Mouse (Mus musculus): ENCODE results near the gene Prkce. TPM values are rescaled to one million over a fixed set of nuclear protein-coding genes. Genes with fewer than 3 reads are reported as not detected.

Prkce gene
- polyA plus RNA-seq, 1 experiment from 2014 or later, result 6.3 TPM

GRCm38 (mm10) chr17:86412141-86412540, 244.6 kb downstream of the Prkce start:
- H3K9me3 ChIP-seq, result no peaks in the 10 kb centered on the region
- no peaks in the 10 kb centered on the region for H3K27me3 ChIP-seq (replicated peaks)
- peaks cover 13% of the 10 kb centered on the region for H3K4me1 ChIP-seq
- no peaks in the 10 kb centered on the region for H3K36me3 ChIP-seq
- WGBS, result 48% methylated on average over 6 of the region's 6 CpGs
- no peak overlapping the region for H3K9ac ChIP-seq
- peak; percentile 61; the same call in 1 of the 2 replicates for ATAC-seq (ENCODE audit: insufficient read depth, low FRiP score, low read depth)
- H3K27ac ChIP-seq, result no peak overlapping the region
- H3K4me3 ChIP-seq (replicated peaks), result no peak overlapping the region
- no peak overlapping the region for H3K4me2 ChIP-seq

DNA sequence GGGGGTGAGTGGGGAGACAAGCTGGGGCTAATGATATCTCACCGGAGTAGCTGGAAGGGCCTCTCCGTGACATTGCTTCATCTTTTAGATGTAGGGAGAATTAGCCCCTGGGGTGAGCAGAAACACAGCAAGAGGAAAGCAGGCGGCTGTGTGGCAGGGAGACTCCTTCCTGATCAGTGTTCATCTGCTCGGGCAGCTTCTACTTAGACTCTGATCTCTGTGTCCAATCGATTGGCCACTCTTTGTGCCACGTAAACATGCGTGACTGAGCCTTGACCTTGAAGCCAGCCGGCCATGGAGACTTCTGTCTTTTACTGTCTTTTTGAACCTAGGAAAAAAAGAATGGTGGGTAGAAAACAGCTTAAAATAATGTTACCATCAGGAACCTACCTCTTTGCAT, 247.0 kb downstream of the Prkce start:
- H3K27me3 ChIP-seq (replicated peaks), result no peaks in the 10 kb centered on the region
- no peak overlapping the region for H3K4me2 ChIP-seq
- H3K27ac ChIP-seq, result no peak overlapping the region
- H3K4me1 ChIP-seq, result peaks cover 9% of the 10 kb centered on the region
- H3K36me3 ChIP-seq, result no peaks in the 10 kb centered on the region
- WGBS, result 82% methylated on average over 8 of the region's 8 CpGs
- no peak overlapping the region for H3K9ac ChIP-seq
- H3K4me3 ChIP-seq (replicated peaks), result no peak overlapping the region
- H3K9me3 ChIP-seq, result no peaks in the 10 kb centered on the region
- ATAC-seq (ENCODE audit: insufficient read depth, low FRiP score, low read depth), result no peak

DNA sequence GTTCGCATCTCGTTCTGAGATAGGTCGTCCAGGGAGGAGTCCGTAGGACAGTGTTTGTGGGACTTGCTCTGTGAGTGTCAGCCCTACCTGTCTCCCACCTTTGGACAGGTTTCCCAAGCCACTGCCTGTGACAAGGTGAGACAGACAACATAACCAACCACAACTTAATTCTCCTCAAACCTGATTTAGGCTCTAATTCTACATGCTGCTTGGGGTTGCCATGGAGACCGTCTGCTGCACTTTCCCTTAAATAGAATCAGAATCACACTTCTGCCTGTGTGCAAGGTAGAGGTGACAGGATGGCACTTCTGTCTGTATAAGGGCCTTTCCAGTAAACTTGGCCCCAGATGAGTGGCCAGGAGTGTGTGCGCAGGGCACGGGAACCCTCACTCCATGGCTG, 248.4 kb downstream of the Prkce start:
- 90% methylated on average over 7 of the region's 7 CpGs for WGBS
- H3K27ac ChIP-seq, result no peak overlapping the region
- H3K4me3 ChIP-seq (replicated peaks), result no peak overlapping the region
- H3K36me3 ChIP-seq, result no peaks in the 10 kb centered on the region
- H3K27me3 ChIP-seq (replicated peaks), result no peaks in the 10 kb centered on the region
- no peak overlapping the region for H3K4me2 ChIP-seq
- H3K9me3 ChIP-seq, result no peaks in the 10 kb centered on the region
- H3K4me1 ChIP-seq, result peaks cover 9% of the 10 kb centered on the region
- ATAC-seq (ENCODE audit: insufficient read depth, low FRiP score, low read depth), result no peak
- no peak overlapping the region for H3K9ac ChIP-seq

GRCm38 (mm10) chr17:86418334-86418733, 250.7 kb downstream of the Prkce start:
- WGBS, result 81% methylated on average over 17 of the region's 17 CpGs
- ATAC-seq (ENCODE audit: insufficient read depth, low FRiP score, low read depth), result 0 out of 2 replicates have a peak, but pooled peaks have one; percentile 9
- H3K9me3 ChIP-seq, result no peaks in the 10 kb centered on the region

GRCm38 (mm10) chr17:86419199-86419598, 251.6 kb downstream of the Prkce start:
- no peak overlapping the region for H3K27ac ChIP-seq
- H3K4me2 ChIP-seq, result no peak overlapping the region
- 72% methylated on average over 6 of the region's 6 CpGs for WGBS
- H3K4me3 ChIP-seq (replicated peaks), result no peak overlapping the region
- H3K9ac ChIP-seq, result no peak overlapping the region
- no peaks in the 10 kb centered on the region for H3K27me3 ChIP-seq (replicated peaks)
- H3K4me1 ChIP-seq, result no peaks in the 10 kb centered on the region
- no peaks in the 10 kb centered on the region for H3K36me3 ChIP-seq
- H3K9me3 ChIP-seq, result no peaks in the 10 kb centered on the region
- peak; percentile 53; the same call in 1 of the 2 replicates for ATAC-seq (ENCODE audit: insufficient read depth, low FRiP score, low read depth)

More at GRCm38 (mm10) chr17:86418334-86418733, 250.7 kb downstream of the Prkce start:
- H3K4me2 ChIP-seq, result no peak overlapping the region
- no peaks in the 10 kb centered on the region for H3K36me3 ChIP-seq
- no peaks in the 10 kb centered on the region for H3K4me1 ChIP-seq
- no peaks in the 10 kb centered on the region for H3K27me3 ChIP-seq (replicated peaks)
- no peak overlapping the region for H3K27ac ChIP-seq
- H3K4me3 ChIP-seq (replicated peaks), result no peak overlapping the region
- H3K9ac ChIP-seq, result no peak overlapping the region

DNA sequence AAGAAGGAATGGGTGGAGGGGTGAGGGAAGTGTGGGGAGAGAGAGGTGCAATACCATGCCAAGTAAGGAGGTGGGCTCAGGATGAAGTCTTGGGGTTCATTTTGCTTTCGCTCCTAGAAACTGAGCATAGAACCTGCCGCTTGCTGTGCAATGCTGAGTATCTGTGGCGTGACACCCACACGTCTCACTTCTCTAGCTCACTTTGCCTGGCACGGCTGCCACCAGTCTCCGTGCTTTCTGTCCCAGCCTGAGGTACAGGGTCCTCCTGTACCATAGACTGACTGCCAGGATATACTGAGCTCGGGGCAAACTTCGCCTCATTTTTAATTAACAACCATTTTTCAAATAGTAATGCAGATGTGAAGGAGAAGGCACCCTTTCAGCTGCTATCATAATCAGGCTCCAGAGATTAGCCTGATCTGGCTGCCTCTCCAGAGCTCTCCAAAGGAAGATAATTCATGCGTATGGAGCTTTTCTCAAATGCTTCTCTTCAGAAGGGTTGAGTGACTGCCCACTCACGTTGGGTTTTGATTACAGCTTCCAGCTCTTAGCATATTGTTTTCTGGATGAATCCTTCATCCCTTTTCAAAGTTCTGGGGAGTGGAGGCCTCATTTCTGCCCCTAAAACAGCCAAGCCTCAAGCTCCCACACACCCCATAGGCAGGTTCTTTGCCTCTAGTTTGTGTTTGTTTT, 253.2 kb downstream of the Prkce start:
- no peaks in the 10 kb centered on the region for H3K27me3 ChIP-seq (replicated peaks)
- WGBS, result 83% methylated on average over 10 of the region's 10 CpGs
- no peaks in the 10 kb centered on the region for H3K36me3 ChIP-seq
- no peak for ATAC-seq (ENCODE audit: insufficient read depth, low FRiP score, low read depth)
- H3K4me2 ChIP-seq, result no peak overlapping the region
- no peak overlapping the region for H3K27ac ChIP-seq
- H3K9ac ChIP-seq, result no peak overlapping the region
- H3K4me3 ChIP-seq (replicated peaks), result no peak overlapping the region
- H3K9me3 ChIP-seq, result no peaks in the 10 kb centered on the region
- no peaks in the 10 kb centered on the region for H3K4me1 ChIP-seq

DNA sequence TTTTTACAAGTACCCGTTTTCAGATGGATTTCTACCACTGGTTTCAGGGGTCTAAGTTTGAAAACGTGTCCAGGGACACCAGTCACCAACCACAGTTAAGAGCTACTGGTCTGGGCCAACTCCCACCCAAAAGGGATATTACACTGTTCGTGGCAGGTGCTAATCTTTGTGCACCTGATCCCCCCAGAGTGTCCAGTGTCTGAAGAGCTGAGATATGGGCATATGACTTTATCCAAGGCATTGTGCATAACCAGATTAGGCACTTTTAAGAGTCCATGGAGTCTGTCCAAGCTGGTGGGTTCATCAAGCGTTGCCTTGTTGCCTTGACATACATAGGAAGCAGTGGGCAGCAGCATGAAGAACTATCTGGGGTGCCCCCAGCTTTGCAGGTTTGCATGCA, 254.4 kb downstream of the Prkce start:
- ATAC-seq (ENCODE audit: insufficient read depth, low FRiP score, low read depth), result no peak
- H3K27me3 ChIP-seq (replicated peaks), result no peaks in the 10 kb centered on the region
- H3K9ac ChIP-seq, result no peak overlapping the region
- H3K36me3 ChIP-seq, result no peaks in the 10 kb centered on the region
- H3K9me3 ChIP-seq, result no peaks in the 10 kb centered on the region
- H3K4me2 ChIP-seq, result no peak overlapping the region
- 85% methylated on average over 4 of the region's 4 CpGs for WGBS
- H3K4me3 ChIP-seq (replicated peaks), result no peak overlapping the region
- H3K4me1 ChIP-seq, result no peaks in the 10 kb centered on the region
- no peak overlapping the region for H3K27ac ChIP-seq

- Histone ChIP-seq H3K4me1 (no peaks in the 10 kb centered on the region), H3K4me3 (replicated peaks) (no peak overlapping the region), H3K4me2 (no peak overlapping the region), H3K27ac (no peak overlapping the region), H3K27me3 (replicated peaks) (no peaks in the 10 kb centered on the region), H3K36me3 (no peaks in the 10 kb centered on the region), H3K9ac (no peak overlapping the region), H3K9me3 (no peaks in the 10 kb centered on the region)
- ATAC-seq (ENCODE audit: insufficient read depth, low FRiP score, low read depth), result no peak
- WGBS, result 74% methylated on average over 6 of the region's 6 CpGs
Measured at GRCm38 (mm10) chr17:86429877-86430276, 262.3 kb downstream of the Prkce start.

DNA sequence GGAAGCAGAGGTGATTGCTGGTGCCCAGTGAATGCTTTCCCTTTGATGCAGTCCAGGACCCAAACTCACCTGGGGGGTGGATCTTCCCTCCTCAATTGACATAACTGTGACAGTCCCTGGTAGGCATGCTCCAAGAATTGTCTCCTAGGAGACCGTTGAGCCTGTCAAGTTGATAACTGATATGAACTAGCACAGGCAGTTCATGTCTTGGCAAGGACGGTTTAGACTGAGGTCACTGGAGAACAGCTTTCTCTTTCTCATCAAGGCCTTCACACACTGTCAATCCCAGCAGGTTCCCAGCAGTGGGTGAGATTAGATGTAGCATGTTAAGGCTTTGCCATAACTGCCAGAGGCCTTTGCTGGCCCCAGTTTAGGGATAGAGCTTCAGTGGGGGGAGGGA, 265.5 kb downstream of the Prkce start:
- no peaks in the 10 kb centered on the region for H3K9me3 ChIP-seq
- H3K27ac ChIP-seq, result no peak overlapping the region
- H3K4me2 ChIP-seq, result no peak overlapping the region
- no peak overlapping the region for H3K4me3 ChIP-seq (replicated peaks)
- H3K27me3 ChIP-seq (replicated peaks), result no peaks in the 10 kb centered on the region
- H3K4me1 ChIP-seq, result peaks cover 8% of the 10 kb centered on the region; the same call in 1 of the 2 replicates
- H3K36me3 ChIP-seq, result no peaks in the 10 kb centered on the region
- no peak for ATAC-seq (ENCODE audit: insufficient read depth, low FRiP score, low read depth)
- H3K9ac ChIP-seq, result no peak overlapping the region
- WGBS, result 74% methylated on average over 2 of the region's 2 CpGs

- Histone ChIP-seq H3K4me3 (replicated peaks) (no peak overlapping the region), H3K4me1 (peaks cover 8% of the 10 kb centered on the region; the same call in 1 of the 2 replicates), H3K9me3 (no peaks in the 10 kb centered on the region), H3K27me3 (replicated peaks) (no peaks in the 10 kb centered on the region), H3K36me3 (no peaks in the 10 kb centered on the region), H3K9ac (no peak overlapping the region), H3K4me2 (no peak overlapping the region), H3K27ac (no peak overlapping the region)
- 91% methylated on average over 11 of the region's 11 CpGs for WGBS
- no peak for ATAC-seq (ENCODE audit: insufficient read depth, low FRiP score, low read depth)
Measured at GRCm38 (mm10) chr17:86433813-86434212, 266.2 kb downstream of the Prkce start.

DNA sequence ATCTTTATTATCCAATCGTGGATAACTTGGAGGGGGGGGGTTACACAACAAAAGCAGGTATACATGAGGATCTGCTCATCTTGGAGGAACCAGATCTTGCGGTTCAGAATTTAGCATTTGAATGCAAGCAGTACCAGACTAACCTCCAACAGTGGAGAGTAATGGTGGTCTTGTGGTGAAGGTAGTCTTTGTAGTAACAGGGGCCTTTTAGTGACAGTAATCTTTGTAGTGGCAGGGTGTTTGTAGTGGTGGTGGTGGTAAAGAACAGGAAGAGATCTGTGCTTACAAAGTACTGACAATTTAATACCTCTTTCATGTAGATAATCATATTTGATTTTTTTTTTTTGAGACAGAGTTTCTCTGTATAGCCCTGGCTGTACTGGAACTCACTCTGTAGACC, 267.2 kb downstream of the Prkce start:
- no peak overlapping the region for H3K4me3 ChIP-seq (replicated peaks)
- no peak for ATAC-seq (ENCODE audit: insufficient read depth, low FRiP score, low read depth)
- no peaks in the 10 kb centered on the region for H3K9me3 ChIP-seq
- no peaks in the 10 kb centered on the region for H3K36me3 ChIP-seq
- H3K27me3 ChIP-seq (replicated peaks), result no peaks in the 10 kb centered on the region
- no peak overlapping the region for H3K9ac ChIP-seq
- no peak overlapping the region for H3K27ac ChIP-seq
- 79% methylated on average over 2 of the region's 2 CpGs for WGBS
- no peak overlapping the region for H3K4me2 ChIP-seq
- peaks cover 8% of the 10 kb centered on the region; the same call in 1 of the 2 replicates for H3K4me1 ChIP-seq

GRCm38 (mm10) chr17:86435570-86435969, 268.0 kb downstream of the Prkce start:
- Histone ChIP-seq H3K27ac (no peak overlapping the region), H3K4me3 (replicated peaks) (no peak overlapping the region), H3K4me1 (peaks cover 8% of the 10 kb centered on the region; the same call in 1 of the 2 replicates), H3K27me3 (replicated peaks) (no peaks in the 10 kb centered on the region), H3K4me2 (no peak overlapping the region), H3K9me3 (no peaks in the 10 kb centered on the region), H3K9ac (no peak overlapping the region), H3K36me3 (no peaks in the 10 kb centered on the region)
- 94% methylated on average over 1 of the region's 1 CpGs for WGBS
- no peak for ATAC-seq (ENCODE audit: insufficient read depth, low FRiP score, low read depth)

Measured in stomach, embryonic 15.5 days (tissue).